Mouse (Mus musculus) erythroblast, embryonic 14.5 days (primary cell): ENCODE measurements around the gene Wdr18.

Source experiments
- GATA1 ChIP-seq: IDR thresholded peaks from 2 replicates; pipeline ENCODE4 v1.6.1; 2012; ENCODE audit warnings: low read length, inconsistent platforms, mixed read lengths
- TAL1 ChIP-seq: IDR thresholded peaks from 3 replicates; pipeline ENCODE4 v1.6.1; 2012; ENCODE audit warnings: low read length, inconsistent platforms, mixed read lengths

DNA sequence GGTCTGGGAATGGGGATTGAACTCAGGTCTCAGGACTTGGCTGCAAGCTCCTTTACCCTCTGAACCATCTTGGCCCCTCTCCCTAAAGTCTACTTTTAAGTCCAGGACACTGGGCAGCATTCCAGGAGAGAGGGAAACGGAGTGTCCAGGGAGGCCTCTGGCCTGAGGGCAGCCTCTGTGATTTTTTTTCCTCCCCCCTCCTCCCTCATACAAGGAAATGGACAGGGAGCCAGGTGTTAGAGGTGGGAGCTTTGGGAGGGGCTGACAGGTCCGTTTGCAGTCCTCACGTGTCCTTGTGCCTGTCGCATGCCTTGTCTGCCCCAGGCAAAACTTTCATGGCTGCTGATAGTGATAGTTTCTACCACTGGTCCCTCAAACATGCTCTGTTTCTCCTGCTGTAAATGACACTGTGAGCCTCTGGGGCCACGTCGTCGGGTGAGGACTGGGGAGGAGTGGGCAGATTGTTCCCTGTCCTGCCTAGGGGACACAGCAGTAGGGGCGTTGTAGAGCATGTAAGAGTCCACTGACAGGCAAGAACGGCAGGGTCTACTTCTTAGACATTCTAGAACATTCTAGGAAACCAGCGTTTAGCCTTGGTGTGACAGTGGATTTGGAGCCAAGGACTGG lies 23.6 kb upstream of the Wdr18 start:
- no peak for TF ChIP-seq GATA1
- TF ChIP-seq TAL1 = no peak
